Mouse (Mus musculus): Measurements from ENCODE around the gene Aldh16a1. TPM values are rescaled to one million over a fixed set of nuclear protein-coding genes. Genes with fewer than 3 reads are reported as not detected.

Gene Aldh16a1
- polyA plus RNA-seq, 1 experiment from 2014 or later, result 18.8 TPM

DNA sequence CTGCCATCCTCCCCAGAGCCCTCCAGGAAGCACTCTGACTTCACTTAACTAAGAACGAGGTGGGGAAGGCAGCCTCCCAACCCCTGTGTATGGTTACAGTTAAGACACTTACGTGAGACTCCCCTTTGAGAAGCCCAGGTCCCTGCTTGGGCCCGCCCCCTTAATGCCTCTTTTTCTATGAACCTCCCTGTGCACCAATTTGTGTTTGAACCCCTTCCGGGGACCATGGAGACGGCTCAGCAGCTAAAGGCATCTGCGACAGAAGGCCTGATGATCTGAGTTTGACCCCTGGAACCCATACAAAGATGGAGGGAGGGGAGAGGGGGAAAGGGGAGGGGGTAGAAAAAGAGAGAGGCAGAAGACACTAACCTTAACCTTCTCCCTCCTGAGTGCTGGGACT lies 47.9 kb downstream of the Aldh16a1 start:
- no peak for ATAC-seq
- Histone ChIP-seq H3K4me1 (ENCODE audit: control insufficient read depth, insufficient read depth, low read depth, low read length) (no peaks in the 10 kb centered on the region), H3K9ac (ENCODE audit: low read depth, low read length) (no peak overlapping the region), H3K36me3 (ENCODE audit: control insufficient read depth, insufficient read depth, low read length) (no peaks in the 10 kb centered on the region), H3K4me3 (ENCODE audit: low read length) (no peak overlapping the region), H3K27me3 (replicated peaks; ENCODE audit: control insufficient read depth, insufficient read depth, low read length) (no peaks in the 10 kb centered on the region), H3K4me2 (ENCODE audit: low read length) (no peak overlapping the region), H3K27ac (ENCODE audit: low read depth, low read length) (no peak overlapping the region), H3K9me3 (ENCODE audit: control insufficient read depth, low read length) (no peaks in the 10 kb centered on the region)
- WGBS, result 21% methylated on average over 6 of the region's 6 CpGs

DNA sequence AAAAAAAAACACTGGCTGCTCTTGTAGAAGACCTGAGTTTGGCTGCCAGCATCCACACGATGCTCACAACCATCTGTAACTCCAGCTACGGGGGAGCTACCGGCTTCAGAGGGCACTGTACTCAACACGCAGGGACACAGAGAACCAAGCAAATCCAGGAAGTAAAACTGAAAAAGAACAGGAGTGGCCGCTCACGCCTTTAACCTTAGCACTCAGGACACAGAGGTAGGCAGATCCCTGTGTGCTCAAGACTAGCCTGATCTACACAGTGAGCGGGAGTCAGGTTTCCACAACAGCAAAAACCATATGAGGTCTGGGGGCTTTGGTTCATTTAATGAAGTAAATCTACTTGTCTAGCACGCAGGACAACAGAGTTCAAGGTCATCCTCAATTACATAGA lies 48.9 kb downstream of the Aldh16a1 start:
- Histone ChIP-seq H3K9me3 (ENCODE audit: control insufficient read depth, low read length) (no peaks in the 10 kb centered on the region), H3K36me3 (ENCODE audit: control insufficient read depth, insufficient read depth, low read length) (no peaks in the 10 kb centered on the region), H3K4me3 (ENCODE audit: low read length) (no peak overlapping the region), H3K4me2 (ENCODE audit: low read length) (no peak overlapping the region), H3K27ac (ENCODE audit: low read depth, low read length) (no peak overlapping the region), H3K27me3 (replicated peaks; ENCODE audit: control insufficient read depth, insufficient read depth, low read length) (no peaks in the 10 kb centered on the region), H3K4me1 (ENCODE audit: control insufficient read depth, insufficient read depth, low read depth, low read length) (no peaks in the 10 kb centered on the region), H3K9ac (ENCODE audit: low read depth, low read length) (no peak overlapping the region)
- ATAC-seq, result no peak
- WGBS, result 79% methylated on average over 8 of the region's 8 CpGs

- no peaks in the 10 kb centered on the region for H3K9me3 ChIP-seq (ENCODE audit: control insufficient read depth, low read length)
- H3K4me1 ChIP-seq (ENCODE audit: control insufficient read depth, insufficient read depth, low read depth, low read length), result no peaks in the 10 kb centered on the region
- no peak overlapping the region for H3K27ac ChIP-seq (ENCODE audit: low read depth, low read length)
- no peak overlapping the region for H3K9ac ChIP-seq (ENCODE audit: low read depth, low read length)
- H3K4me2 ChIP-seq (ENCODE audit: low read length), result no peak overlapping the region
- WGBS, result 81% methylated on average over 5 of the region's 5 CpGs
- no peak for ATAC-seq
- no peaks in the 10 kb centered on the region for H3K36me3 ChIP-seq (ENCODE audit: control insufficient read depth, insufficient read depth, low read length)
- no peaks in the 10 kb centered on the region for H3K27me3 ChIP-seq (replicated peaks; ENCODE audit: control insufficient read depth, insufficient read depth, low read length)
- H3K4me3 ChIP-seq (ENCODE audit: low read length), result no peak overlapping the region
These were observed 49.4 kb downstream of the Aldh16a1 start for GRCm38 (mm10) chr7:45104941-45105340.

DNA sequence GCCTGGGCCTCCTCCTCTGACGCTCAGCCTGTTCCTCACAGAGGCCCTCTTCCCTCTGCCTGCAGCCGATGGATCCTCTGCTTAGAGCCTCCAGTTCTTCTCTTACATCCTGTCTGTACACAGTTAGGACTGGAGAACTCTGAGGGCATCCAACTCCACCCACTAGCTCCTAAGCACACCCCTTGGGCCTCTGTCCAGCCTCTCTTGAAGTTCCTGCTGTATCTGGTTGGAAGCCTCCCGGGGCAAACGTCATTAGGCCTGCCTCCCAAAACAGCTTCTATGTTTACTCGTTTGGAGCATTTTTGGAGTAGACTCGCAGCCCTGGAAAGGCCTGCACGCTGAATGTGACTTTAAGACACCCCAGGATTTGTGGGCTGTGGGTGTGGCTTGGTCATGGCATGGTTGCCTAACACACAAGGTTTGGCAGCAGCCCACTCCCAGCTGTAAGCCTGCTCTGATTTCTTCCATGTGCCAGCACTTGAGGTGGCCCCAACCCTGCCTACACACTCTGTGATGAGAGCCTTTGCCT lies 50.7 kb downstream of the Aldh16a1 start, which contains the start of gene Fcgrt:
Gene Fcgrt, minus strand, starts transcription at position 200 of the 529 bp plus-strand sequence.
- peak within 1 kb of the TSS; percentile 18 for H3K4me3 ChIP-seq (ENCODE audit: low read length)
- no peaks in the 10 kb centered on the region for H3K27me3 ChIP-seq (replicated peaks; ENCODE audit: control insufficient read depth, insufficient read depth, low read length)
- H3K4me2 ChIP-seq (ENCODE audit: low read length), result peak within 1 kb of the TSS; percentile 24
- WGBS, result 64% methylated on average over 7 of the region's 7 CpGs
- H3K9me3 ChIP-seq (ENCODE audit: control insufficient read depth, low read length), result no peaks in the 10 kb centered on the region
- H3K9ac ChIP-seq (ENCODE audit: low read depth, low read length), result no peak within 1 kb of the TSS; the same call in none of the 2 replicates
- peak within 1 kb of the TSS; percentile 63; the same call in 1 of the 2 replicates for H3K27ac ChIP-seq (ENCODE audit: low read depth, low read length)
- no peaks in the 10 kb centered on the region for H3K4me1 ChIP-seq (ENCODE audit: control insufficient read depth, insufficient read depth, low read depth, low read length)
- ATAC-seq, result peak; percentile 79
- H3K36me3 ChIP-seq (ENCODE audit: control insufficient read depth, insufficient read depth, low read length), result no peaks in the 10 kb centered on the region

DNA sequence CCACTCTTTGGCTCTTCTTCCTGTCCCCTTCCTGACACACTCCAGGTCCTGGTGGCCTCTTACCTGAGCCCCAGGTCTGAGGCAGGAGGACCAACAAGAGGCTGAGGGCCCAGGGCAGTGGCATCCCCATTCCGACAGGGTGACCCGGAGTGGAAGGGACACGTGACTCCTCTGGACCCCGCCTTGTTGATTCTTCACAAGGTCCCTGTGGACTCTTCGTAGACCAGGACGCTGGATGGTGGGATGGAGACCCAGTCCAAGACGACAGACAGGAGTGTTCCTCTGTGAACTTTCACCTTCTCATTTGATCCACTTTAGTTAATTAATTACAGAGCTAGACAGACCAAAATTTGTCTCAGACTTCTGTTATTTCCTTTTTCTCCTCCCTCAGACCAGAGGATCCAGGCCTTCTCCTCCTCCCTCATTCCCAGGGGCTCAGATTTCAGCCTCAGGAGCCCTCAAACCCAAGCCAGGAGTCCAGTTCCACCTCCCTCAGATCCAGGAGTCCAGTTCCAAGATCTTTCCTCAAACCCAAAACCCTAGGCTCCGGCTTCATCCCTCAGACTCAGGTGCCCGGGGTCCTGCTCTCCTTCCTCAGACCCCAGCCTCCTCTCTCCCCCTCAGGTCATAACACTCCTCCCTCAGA lies 51.3 kb downstream of the Aldh16a1 start:
- ATAC-seq, result no peak
- H3K9me3 ChIP-seq (ENCODE audit: control insufficient read depth, low read length), result no peaks in the 10 kb centered on the region
- peak overlapping the region; percentile 18 for H3K4me3 ChIP-seq (ENCODE audit: low read length)
- WGBS, result 79% methylated on average over 9 of the region's 9 CpGs
- H3K36me3 ChIP-seq (ENCODE audit: control insufficient read depth, insufficient read depth, low read length), result no peaks in the 10 kb centered on the region
- no peak overlapping the region; the same call in 1 of the 2 replicates for H3K9ac ChIP-seq (ENCODE audit: low read depth, low read length)
- H3K4me1 ChIP-seq (ENCODE audit: control insufficient read depth, insufficient read depth, low read depth, low read length), result no peaks in the 10 kb centered on the region
- peak overlapping the region; percentile 24 for H3K4me2 ChIP-seq (ENCODE audit: low read length)
- no peaks in the 10 kb centered on the region for H3K27me3 ChIP-seq (replicated peaks; ENCODE audit: control insufficient read depth, insufficient read depth, low read length)
- H3K27ac ChIP-seq (ENCODE audit: low read depth, low read length), result peak overlapping the region; percentile 63; the same call in 1 of the 2 replicates

GRCm38 (mm10) chr7:45102441-45102840 lies 51.9 kb downstream of the Aldh16a1 start:
- Histone ChIP-seq H3K36me3 (ENCODE audit: control insufficient read depth, insufficient read depth, low read length) (no peaks in the 10 kb centered on the region), H3K4me2 (ENCODE audit: low read length) (peak overlapping the region; percentile 24), H3K9me3 (ENCODE audit: control insufficient read depth, low read length) (no peaks in the 10 kb centered on the region), H3K4me1 (ENCODE audit: control insufficient read depth, insufficient read depth, low read depth, low read length) (no peaks in the 10 kb centered on the region), H3K4me3 (ENCODE audit: low read length) (no peak overlapping the region; the same call in 1 of the 2 replicates), H3K9ac (ENCODE audit: low read depth, low read length) (no peak overlapping the region), H3K27ac (ENCODE audit: low read depth, low read length) (no peak overlapping the region), H3K27me3 (replicated peaks; ENCODE audit: control insufficient read depth, insufficient read depth, low read length) (no peaks in the 10 kb centered on the region)
- WGBS, result 86% methylated on average over 11 of the region's 11 CpGs
- ATAC-seq, result no peak

DNA sequence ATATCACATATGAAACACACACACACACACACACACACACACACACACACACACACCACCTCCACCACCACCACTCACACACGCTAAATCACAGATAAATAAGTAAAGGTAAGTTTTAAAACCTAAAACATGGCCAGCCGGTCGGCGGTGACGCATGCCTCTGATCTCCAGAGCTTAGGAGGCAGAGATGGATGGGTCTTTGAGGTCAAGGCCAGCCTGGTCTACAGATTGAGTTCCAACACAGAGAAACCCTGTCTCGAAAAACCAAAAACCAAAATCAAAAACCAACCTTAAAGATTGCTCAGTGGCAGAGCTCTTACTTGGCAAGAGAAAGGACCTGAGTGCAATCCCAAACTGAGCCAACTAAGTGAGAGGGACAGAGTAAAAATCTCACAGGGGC lies 54.3 kb downstream of the Aldh16a1 start:
- no peaks in the 10 kb centered on the region for H3K36me3 ChIP-seq (ENCODE audit: control insufficient read depth, insufficient read depth, low read length)
- H3K9me3 ChIP-seq (ENCODE audit: control insufficient read depth, low read length), result no peaks in the 10 kb centered on the region
- whole genome bisulfite sequencing, result 95% methylated on average over 6 of the region's 6 CpGs
- H3K27ac ChIP-seq (ENCODE audit: low read depth, low read length), result no peak overlapping the region
- H3K27me3 ChIP-seq (replicated peaks; ENCODE audit: control insufficient read depth, insufficient read depth, low read length), result no peaks in the 10 kb centered on the region
- H3K4me3 ChIP-seq (ENCODE audit: low read length), result no peak overlapping the region
- ATAC-seq, result no peak
- H3K9ac ChIP-seq (ENCODE audit: low read depth, low read length), result no peak overlapping the region
- no peak overlapping the region for H3K4me2 ChIP-seq (ENCODE audit: low read length)
- no peaks in the 10 kb centered on the region for H3K4me1 ChIP-seq (ENCODE audit: control insufficient read depth, insufficient read depth, low read depth, low read length)

DNA sequence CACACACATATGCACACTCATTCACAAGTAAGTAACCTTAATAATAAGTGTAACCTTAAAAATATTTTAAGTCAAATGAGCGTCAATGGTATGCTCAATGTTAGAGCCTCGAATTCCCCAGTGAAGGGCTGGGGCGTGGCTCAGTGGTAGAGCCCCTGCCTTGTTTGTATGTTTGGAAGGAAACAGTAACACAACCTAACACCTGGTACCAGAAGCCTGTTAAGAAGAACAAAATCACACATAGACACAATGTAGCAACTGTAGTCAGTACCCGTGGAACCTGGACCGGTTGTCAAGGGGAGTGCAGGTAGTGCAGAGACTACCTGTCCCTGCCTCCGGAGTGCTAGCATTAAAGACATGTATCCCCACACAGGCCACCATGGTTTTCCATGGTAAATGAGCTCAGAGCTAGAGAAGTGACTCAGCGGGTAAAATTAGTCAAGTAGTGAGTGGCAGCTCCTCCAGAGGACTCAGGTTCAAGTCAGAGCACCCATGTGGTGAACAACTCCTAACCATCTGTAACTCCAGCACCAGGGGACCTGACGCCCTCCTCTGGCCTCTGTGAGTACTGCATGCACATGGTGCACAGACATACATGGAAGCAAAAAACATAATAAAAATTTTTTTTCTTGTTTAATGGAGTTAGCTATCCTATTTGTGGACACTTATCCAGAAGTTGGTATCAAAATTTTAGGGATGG lies 55.7 kb downstream of the Aldh16a1 start:
- no peak overlapping the region for H3K4me3 ChIP-seq (ENCODE audit: low read length)
- H3K27ac ChIP-seq (ENCODE audit: low read depth, low read length), result no peak overlapping the region
- no peak overlapping the region for H3K9ac ChIP-seq (ENCODE audit: low read depth, low read length)
- H3K36me3 ChIP-seq (ENCODE audit: control insufficient read depth, insufficient read depth, low read length), result no peaks in the 10 kb centered on the region
- no peak overlapping the region for H3K4me2 ChIP-seq (ENCODE audit: low read length)
- no peaks in the 10 kb centered on the region for H3K9me3 ChIP-seq (ENCODE audit: control insufficient read depth, low read length)
- H3K27me3 ChIP-seq (replicated peaks; ENCODE audit: control insufficient read depth, insufficient read depth, low read length), result no peaks in the 10 kb centered on the region
- H3K4me1 ChIP-seq (ENCODE audit: control insufficient read depth, insufficient read depth, low read depth, low read length), result no peaks in the 10 kb centered on the region
- no peak for ATAC-seq
- WGBS, result 91% methylated on average over 8 of the region's 8 CpGs

- no peak overlapping the region for H3K9ac ChIP-seq (ENCODE audit: low read depth, low read length)
- no peaks in the 10 kb centered on the region for H3K4me1 ChIP-seq (ENCODE audit: control insufficient read depth, insufficient read depth, low read depth, low read length)
- H3K36me3 ChIP-seq (ENCODE audit: control insufficient read depth, insufficient read depth, low read length), result no peaks in the 10 kb centered on the region
- no peaks in the 10 kb centered on the region for H3K9me3 ChIP-seq (ENCODE audit: control insufficient read depth, low read length)
- ATAC-seq, result no peak
- no peaks in the 10 kb centered on the region for H3K27me3 ChIP-seq (replicated peaks; ENCODE audit: control insufficient read depth, insufficient read depth, low read length)
- no peak overlapping the region for H3K4me2 ChIP-seq (ENCODE audit: low read length)
- H3K4me3 ChIP-seq (ENCODE audit: low read length), result no peak overlapping the region
- 78% methylated on average over 6 of the region's 6 CpGs for WGBS
- no peak overlapping the region for H3K27ac ChIP-seq (ENCODE audit: low read depth, low read length)
These were observed 56.9 kb downstream of the Aldh16a1 start for GRCm38 (mm10) chr7:45097479-45097878.

Data from hindbrain, embryonic 16.5 days (tissue).